Mouse (Mus musculus): ENCODE measurements around the gene Apbb2.
A peak's percentile ranks its signal among the peaks of the same experiment; 100 is the strongest.

Apbb2 gene

GRCm38 (mm10) chr5:66600415-66600814, 18.2 kb downstream of the Apbb2 start:
- DNase-seq: no peak

- no peak for DNase-seq
Observed at GRCm38 (mm10) chr5:66599888-66600287, 18.7 kb downstream of the Apbb2 start.

GRCm38 (mm10) chr5:66596296-66596695, 22.3 kb downstream of the Apbb2 start:
- no peak for DNase-seq

GRCm38 (mm10) chr5:66594881-66595280, 23.7 kb downstream of the Apbb2 start:
- no peak for DNase-seq

- no peak for DNase-seq
Observed at GRCm38 (mm10) chr5:66586236-66586745, 32.3 kb downstream of the Apbb2 start.

GRCm38 (mm10) chr5:66583019-66583406, 35.6 kb downstream of the Apbb2 start:
- DNase-seq: no peak

GRCm38 (mm10) chr5:66582281-66583018, 36.1 kb downstream of the Apbb2 start:
- no peak for DNase-seq

GRCm38 (mm10) chr5:66579066-66579465, 39.5 kb downstream of the Apbb2 start:
- DNase-seq: no peak

- peak; percentile 65 for DNase-seq
Observed at GRCm38 (mm10) chr5:66576299-66576698, 42.3 kb downstream of the Apbb2 start.

GRCm38 (mm10) chr5:66575148-66575547, 43.4 kb downstream of the Apbb2 start:
- no peak for DNase-seq

GRCm38 (mm10) chr5:66573266-66573665, 45.3 kb downstream of the Apbb2 start:
- no peak for DNase-seq

- DNase-seq: no peak
Observed at GRCm38 (mm10) chr5:66572086-66572855, 46.3 kb downstream of the Apbb2 start.

- DNase-seq: no peak
Observed at GRCm38 (mm10) chr5:66570709-66571108, 47.9 kb downstream of the Apbb2 start.

GRCm38 (mm10) chr5:66569141-66569801, 49.3 kb downstream of the Apbb2 start:
- DNase-seq: no peak

GRCm38 (mm10) chr5:66568002-66568401, 50.6 kb downstream of the Apbb2 start:
- no peak for DNase-seq

GRCm38 (mm10) chr5:66567424-66567823, 51.2 kb downstream of the Apbb2 start:
- DNase-seq: no peak

GRCm38 (mm10) chr5:66559591-66560175, 58.9 kb downstream of the Apbb2 start:
- DNase-seq: peak; percentile 31

GRCm38 (mm10) chr5:66558094-66558493, 60.5 kb downstream of the Apbb2 start:
- no peak for DNase-seq

- DNase-seq: no peak
Observed at GRCm38 (mm10) chr5:66553933-66554332, 64.7 kb downstream of the Apbb2 start.

GRCm38 (mm10) chr5:66552246-66552645, 66.3 kb downstream of the Apbb2 start:
- no peak for DNase-seq

GRCm38 (mm10) chr5:66550292-66550691, 68.3 kb downstream of the Apbb2 start:
- DNase-seq: no peak

- DNase-seq: no peak
Observed at GRCm38 (mm10) chr5:66549691-66550090, 68.9 kb downstream of the Apbb2 start.

- DNase-seq: no peak
Observed at GRCm38 (mm10) chr5:66546969-66547511, 71.5 kb downstream of the Apbb2 start.

All from right cerebral cortex, adult 18-20 months (tissue).